Mouse (Mus musculus) effector memory CD4-positive, alpha-beta T cell, adult 7 months (primary cell): Measurements from ENCODE around the gene Dhx58. TPM values are rescaled to one million over a fixed set of nuclear protein-coding genes. Genes with fewer than 3 reads are reported as not detected.

Experiments
- polyA plus RNA-seq: library from polyadenylated mRNA; unstranded; fragments of 100-300 nt; shearing (Covaris generic); gene quantifications from one replicate; pipeline ENCODE4 v1.2.1, GENCODE M21; 2017

Gene Dhx58
- 12.3 TPM for polyA plus RNA-seq

DNA sequence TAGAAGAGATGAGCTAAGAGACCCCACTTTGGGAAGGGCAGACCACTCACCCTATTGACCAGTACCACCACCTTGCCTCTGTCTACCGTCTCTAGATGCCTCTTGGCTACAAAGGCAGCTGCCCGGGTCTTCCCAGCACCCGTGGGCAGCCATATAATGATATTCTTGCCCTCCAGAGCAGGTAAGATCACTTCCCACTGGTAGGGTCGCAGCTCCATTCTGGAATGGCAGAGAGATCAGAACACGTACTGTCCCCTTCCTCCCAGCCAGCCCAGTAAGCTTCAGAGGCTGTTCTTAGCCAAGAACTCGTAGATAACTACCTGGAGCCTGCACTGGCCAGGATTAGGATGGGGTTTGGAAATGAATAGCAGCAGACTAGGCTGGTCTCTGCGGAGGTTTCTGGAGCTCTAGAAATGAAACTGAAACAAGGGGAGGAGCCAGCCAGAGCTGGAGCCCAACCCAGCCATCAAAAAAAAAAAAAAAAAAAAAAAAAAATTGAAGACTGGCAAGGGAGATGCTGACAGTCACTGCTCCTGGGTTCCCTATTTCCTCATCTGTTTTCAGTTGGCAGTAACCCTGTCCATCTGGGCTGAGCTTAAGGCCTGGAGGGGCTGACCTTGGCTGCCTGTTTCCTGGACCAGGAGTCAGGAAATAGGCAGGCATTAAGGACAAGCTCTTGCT lies at the start of gene Dhx58:
Gene Dhx58 (minus strand): TSS at position 421 of the 681 bp plus-strand sequence.

GRCm38 (mm10) chr11:100738066-100738604 lies 34.1 kb upstream of the Dhx58 start, which contains the start of gene Rab5c:
Gene Rab5c, minus strand, starts transcription at chr11:100738215.

GRCm38 (mm10) chr11:100713735-100714533 lies 9.9 kb upstream of the Dhx58 start, which contains the start of gene Hspb9:
Gene Hspb9, plus strand, starts transcription at chr11:100713850.

GRCm38 (mm10) chr11:100711783-100712615 lies 7.9 kb upstream of the Dhx58 start, which contains the start of gene Kat2a:
Gene Kat2a, minus strand, starts transcription at chr11:100712465.

DNA sequence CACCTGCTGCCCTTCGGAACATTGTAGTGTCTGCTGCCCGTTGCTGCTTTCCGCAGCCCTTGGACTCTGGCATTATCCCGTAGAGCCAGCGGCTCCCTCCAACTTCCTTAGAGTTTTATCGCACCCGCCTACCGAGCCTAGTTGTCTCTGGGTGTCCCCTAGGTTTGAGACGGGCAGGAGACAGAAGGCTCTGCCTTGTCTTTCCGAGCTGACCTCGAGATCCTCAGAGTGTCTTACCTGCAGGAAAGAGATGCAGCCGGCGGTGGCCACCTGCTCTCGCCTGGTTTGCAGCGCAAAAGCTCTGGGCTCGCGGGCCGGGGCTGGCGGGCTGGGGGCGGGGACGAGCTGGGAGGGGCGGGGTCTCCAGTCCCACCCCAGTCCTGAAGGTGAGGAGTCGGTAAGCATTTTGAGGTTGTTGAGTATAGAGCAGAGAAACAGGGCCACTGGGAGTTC lies 11.9 kb downstream of the Dhx58 start, which contains the start of gene Zfp385c:
Gene Zfp385c (minus strand): TSS at position 292 of the 453 bp plus-strand sequence.

Other genes with a start within 250 kb of the Dhx58 start
- gene Klhl11, start 231.5 kb downstream of the Dhx58 start, polyA plus RNA-seq, result 5.5 TPM
- gene Acly, start 176.3 kb downstream of the Dhx58 start, polyA plus RNA-seq, result 201 TPM
- 0.63 TPM for gene Ttc25, start 158.7 kb downstream of the Dhx58 start, polyA plus RNA-seq
- 155 TPM for gene Cnp, start 129.4 kb downstream of the Dhx58 start, polyA plus RNA-seq
- gene Nkiras2, start 85.0 kb downstream of the Dhx58 start, polyA plus RNA-seq, result 13.6 TPM
- gene Dnajc7, start 84.1 kb downstream of the Dhx58 start, polyA plus RNA-seq, result 423 TPM
- gene Zfp385c, start 11.8 kb downstream of the Dhx58 start, polyA plus RNA-seq, result 0.55 TPM
- 38.6 TPM for gene Kat2a, start 8.2 kb upstream of the Dhx58 start, polyA plus RNA-seq
- not detected for gene Hspb9, start 9.6 kb upstream of the Dhx58 start, polyA plus RNA-seq
- 28.5 TPM for gene Rab5c, start 33.9 kb upstream of the Dhx58 start, polyA plus RNA-seq
- 0.13 TPM for gene Kcnh4, start 55.7 kb upstream of the Dhx58 start, polyA plus RNA-seq
- not detected for gene Hcrt, start 58.7 kb upstream of the Dhx58 start, polyA plus RNA-seq
- 2.6 TPM for gene Ghdc, start 66.7 kb upstream of the Dhx58 start, polyA plus RNA-seq
- 271 TPM for gene Stat5b, start 146.5 kb upstream of the Dhx58 start, polyA plus RNA-seq
- gene Stat5a, start 155.1 kb upstream of the Dhx58 start, polyA plus RNA-seq, result 154 TPM
- 351 TPM for gene Stat3, start 235.3 kb upstream of the Dhx58 start, polyA plus RNA-seq